Mouse (Mus musculus): ENCODE results near the gene Adipor2. TPM values are rescaled to one million over a fixed set of nuclear protein-coding genes. Genes with fewer than 3 reads are reported as not detected.
"Not testable (repeated sequence)": the region's sequence is repeated elsewhere in the genome, so short reads cannot be mapped to it uniquely, and the experiment has no call there.

Adipor2 gene
- polyA plus RNA-seq, 1 experiment from 2014 or later, result 19.9 TPM

GRCm38 (mm10) chr6:119360925-119361702 lies 56.4 kb downstream of the Adipor2 start:
- H3K9me3 ChIP-seq (ENCODE audit: control insufficient read depth, low read length), result no peaks in the 10 kb centered on the region
- H3K4me3 ChIP-seq (ENCODE audit: low read depth, low read length), result no peak overlapping the region
- H3K36me3 ChIP-seq (ENCODE audit: control insufficient read depth, insufficient read depth, low read length), result no peaks in the 10 kb centered on the region; the same call in 1 of the 2 replicates
- WGBS, result 90% methylated on average over 3 of the region's 3 CpGs
- DNase-seq (ENCODE audit: low spot score) (no peak), ATAC-seq (replicated peaks; ENCODE audit: low FRiP score) (no peak)
- no peak overlapping the region for H3K27ac ChIP-seq (ENCODE audit: low read depth, low read length)
- H3K4me1 ChIP-seq (replicated peaks; ENCODE audit: control insufficient read depth, insufficient read depth, low read length), result no peaks in the 10 kb centered on the region
- no peak overlapping the region for H3K4me2 ChIP-seq (ENCODE audit: low read depth, low read length, severe bottlenecking)
- no peak overlapping the region for H3K9ac ChIP-seq (ENCODE audit: low read length)
- H3K27me3 ChIP-seq (ENCODE audit: control insufficient read depth, insufficient read depth, low read length), result no peaks in the 10 kb centered on the region

DNA sequence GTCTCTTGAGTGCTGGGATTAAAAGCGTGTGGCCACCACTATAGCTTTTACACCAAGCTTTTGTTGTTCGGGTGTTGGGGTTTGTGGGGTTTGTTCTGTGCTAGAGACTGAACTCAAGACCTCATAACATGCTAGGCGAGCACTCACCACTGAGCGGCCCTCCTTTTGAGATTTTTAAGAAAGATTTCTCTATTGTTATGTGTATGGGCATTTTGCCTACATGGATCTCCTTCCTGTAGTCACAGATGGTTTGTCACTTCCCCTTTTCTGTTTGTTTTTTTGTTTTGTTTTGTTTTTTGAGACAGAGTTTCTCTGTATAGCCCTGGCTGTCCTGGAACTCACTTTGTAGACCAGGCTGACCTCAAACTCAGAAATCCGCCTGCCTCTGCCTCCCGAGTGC lies 57.3 kb downstream of the Adipor2 start:
- 95% methylated on average over 6 of the region's 6 CpGs for WGBS
- H3K27me3 ChIP-seq (ENCODE audit: control insufficient read depth, insufficient read depth, low read length); H3K27ac ChIP-seq (ENCODE audit: low read depth, low read length); H3K4me1 ChIP-seq (replicated peaks; ENCODE audit: control insufficient read depth, insufficient read depth, low read length); H3K4me2 ChIP-seq (ENCODE audit: low read depth, low read length, severe bottlenecking); DNase-seq (ENCODE audit: low spot score); H3K9ac ChIP-seq (ENCODE audit: low read length); H3K9me3 ChIP-seq (ENCODE audit: control insufficient read depth, low read length); H3K4me3 ChIP-seq (ENCODE audit: low read depth, low read length); ATAC-seq (replicated peaks; ENCODE audit: low FRiP score); H3K36me3 ChIP-seq (ENCODE audit: control insufficient read depth, insufficient read depth, low read length): not testable (repeated sequence)

GRCm38 (mm10) chr6:119358020-119358571 lies 59.4 kb downstream of the Adipor2 start:
- Histone ChIP-seq H3K27ac (ENCODE audit: low read depth, low read length) (no peak overlapping the region), H3K4me2 (ENCODE audit: low read depth, low read length, severe bottlenecking) (no peak overlapping the region), H3K4me3 (ENCODE audit: low read depth, low read length) (no peak overlapping the region), H3K36me3 (ENCODE audit: control insufficient read depth, insufficient read depth, low read length) (no peaks in the 10 kb centered on the region; the same call in 1 of the 2 replicates), H3K9me3 (ENCODE audit: control insufficient read depth, low read length) (no peaks in the 10 kb centered on the region), H3K9ac (ENCODE audit: low read length) (no peak overlapping the region), H3K27me3 (ENCODE audit: control insufficient read depth, insufficient read depth, low read length) (no peaks in the 10 kb centered on the region), H3K4me1 (replicated peaks; ENCODE audit: control insufficient read depth, insufficient read depth, low read length) (no peaks in the 10 kb centered on the region)
- 92% methylated on average over 8 of the region's 8 CpGs for WGBS
- no peak for ATAC-seq (replicated peaks; ENCODE audit: low FRiP score)
- no peak for DNase-seq (ENCODE audit: low spot score)

DNA sequence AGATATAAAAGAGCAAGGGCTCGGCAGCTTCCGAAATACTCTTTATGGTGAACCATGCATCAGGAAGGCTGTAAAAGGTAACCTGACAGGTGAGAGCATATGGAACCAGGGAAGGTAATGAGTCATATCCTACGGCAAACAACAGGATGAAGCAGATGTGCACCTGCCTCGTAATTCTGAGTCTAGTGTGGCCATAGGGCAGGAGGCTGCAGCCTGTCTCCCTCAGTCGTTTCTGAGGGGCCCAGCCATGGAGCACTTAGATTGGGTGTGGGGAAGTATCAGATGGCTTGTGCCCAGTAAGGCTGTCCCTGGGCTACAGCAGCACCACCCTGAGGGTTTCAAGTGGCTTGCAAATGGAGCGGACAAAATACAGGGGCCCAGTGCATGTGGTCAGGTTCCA lies 65.0 kb downstream of the Adipor2 start:
- Histone ChIP-seq H3K4me3 (ENCODE audit: low read depth, low read length) (no peak overlapping the region), H3K9me3 (ENCODE audit: control insufficient read depth, low read length) (no peaks in the 10 kb centered on the region), H3K9ac (ENCODE audit: low read length) (no peak overlapping the region), H3K36me3 (ENCODE audit: control insufficient read depth, insufficient read depth, low read length) (no peaks in the 10 kb centered on the region; the same call in 1 of the 2 replicates), H3K27ac (ENCODE audit: low read depth, low read length) (no peak overlapping the region), H3K4me2 (ENCODE audit: low read depth, low read length, severe bottlenecking) (no peak overlapping the region), H3K4me1 (replicated peaks; ENCODE audit: control insufficient read depth, insufficient read depth, low read length) (no peaks in the 10 kb centered on the region), H3K27me3 (ENCODE audit: control insufficient read depth, insufficient read depth, low read length) (no peaks in the 10 kb centered on the region)
- ATAC-seq (replicated peaks; ENCODE audit: low FRiP score), result no peak
- no peak for DNase-seq (ENCODE audit: low spot score)
- 91% methylated on average over 6 of the region's 6 CpGs for WGBS

GRCm38 (mm10) chr6:119351656-119352055 lies 65.8 kb downstream of the Adipor2 start:
- Histone ChIP-seq H3K36me3 (ENCODE audit: control insufficient read depth, insufficient read depth, low read length) (no peaks in the 10 kb centered on the region; the same call in 1 of the 2 replicates), H3K4me2 (ENCODE audit: low read depth, low read length, severe bottlenecking) (no peak overlapping the region), H3K27me3 (ENCODE audit: control insufficient read depth, insufficient read depth, low read length) (no peaks in the 10 kb centered on the region), H3K4me3 (ENCODE audit: low read depth, low read length) (no peak overlapping the region), H3K9ac (ENCODE audit: low read length) (no peak overlapping the region), H3K27ac (ENCODE audit: low read depth, low read length) (no peak overlapping the region), H3K9me3 (ENCODE audit: control insufficient read depth, low read length) (no peaks in the 10 kb centered on the region), H3K4me1 (replicated peaks; ENCODE audit: control insufficient read depth, insufficient read depth, low read length) (no peaks in the 10 kb centered on the region)
- ATAC-seq (replicated peaks; ENCODE audit: low FRiP score), result no peak
- no peak for DNase-seq (ENCODE audit: low spot score)
- 85% methylated on average over 8 of the region's 8 CpGs for WGBS

- Histone ChIP-seq H3K4me2 (ENCODE audit: low read depth, low read length, severe bottlenecking) (no peak overlapping the region), H3K4me3 (ENCODE audit: low read depth, low read length) (no peak overlapping the region), H3K36me3 (ENCODE audit: control insufficient read depth, insufficient read depth, low read length) (no peaks in the 10 kb centered on the region; the same call in 1 of the 2 replicates), H3K27ac (ENCODE audit: low read depth, low read length) (no peak overlapping the region; the same call in 1 of the 2 replicates), H3K4me1 (replicated peaks; ENCODE audit: control insufficient read depth, insufficient read depth, low read length) (no peaks in the 10 kb centered on the region), H3K9me3 (ENCODE audit: control insufficient read depth, low read length) (no peaks in the 10 kb centered on the region), H3K27me3 (ENCODE audit: control insufficient read depth, insufficient read depth, low read length) (no peaks in the 10 kb centered on the region), H3K9ac (ENCODE audit: low read length) (no peak overlapping the region)
- ATAC-seq (replicated peaks; ENCODE audit: low FRiP score) (no peak), DNase-seq (ENCODE audit: low spot score) (no peak)
- WGBS, result 87% methylated on average over 9 of the region's 9 CpGs
Measured at GRCm38 (mm10) chr6:119350703-119351198, 66.8 kb downstream of the Adipor2 start.

DNA sequence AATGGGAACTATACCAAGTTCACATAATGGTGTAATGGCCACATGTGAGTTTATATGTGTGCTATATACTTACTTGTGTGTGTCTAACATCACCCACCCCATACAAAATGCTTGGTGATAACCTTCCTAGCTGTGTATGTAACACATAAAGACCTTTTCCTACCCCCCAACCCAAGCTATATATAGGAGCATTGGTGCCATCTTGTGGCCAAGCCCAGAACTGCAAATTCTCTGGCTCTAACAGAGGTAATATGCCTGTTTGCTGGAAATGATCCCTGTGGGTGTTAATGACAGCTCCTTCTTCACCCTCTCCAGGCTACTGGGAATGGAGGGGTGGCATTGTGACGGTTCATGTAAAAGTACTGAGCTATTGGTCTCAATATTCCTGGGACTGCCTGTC lies 69.3 kb downstream of the Adipor2 start:
- DNase-seq (ENCODE audit: low spot score) (peak; percentile 90), ATAC-seq (replicated peaks; ENCODE audit: low FRiP score) (peak; percentile 57)
- no peaks in the 10 kb centered on the region for H3K36me3 ChIP-seq (ENCODE audit: control insufficient read depth, insufficient read depth, low read length)
- no peaks in the 10 kb centered on the region for H3K4me1 ChIP-seq (replicated peaks; ENCODE audit: control insufficient read depth, insufficient read depth, low read length)
- H3K4me3 ChIP-seq (ENCODE audit: low read depth, low read length), result no peak overlapping the region
- WGBS, result 6% methylated on average over 1 of the region's 1 CpGs
- no peak overlapping the region for H3K27ac ChIP-seq (ENCODE audit: low read depth, low read length)
- no peaks in the 10 kb centered on the region for H3K9me3 ChIP-seq (ENCODE audit: control insufficient read depth, low read length)
- no peak overlapping the region for H3K9ac ChIP-seq (ENCODE audit: low read length)
- H3K27me3 ChIP-seq (ENCODE audit: control insufficient read depth, insufficient read depth, low read length), result no peaks in the 10 kb centered on the region
- H3K4me2 ChIP-seq (ENCODE audit: low read depth, low read length, severe bottlenecking), result no peak overlapping the region

DNA sequence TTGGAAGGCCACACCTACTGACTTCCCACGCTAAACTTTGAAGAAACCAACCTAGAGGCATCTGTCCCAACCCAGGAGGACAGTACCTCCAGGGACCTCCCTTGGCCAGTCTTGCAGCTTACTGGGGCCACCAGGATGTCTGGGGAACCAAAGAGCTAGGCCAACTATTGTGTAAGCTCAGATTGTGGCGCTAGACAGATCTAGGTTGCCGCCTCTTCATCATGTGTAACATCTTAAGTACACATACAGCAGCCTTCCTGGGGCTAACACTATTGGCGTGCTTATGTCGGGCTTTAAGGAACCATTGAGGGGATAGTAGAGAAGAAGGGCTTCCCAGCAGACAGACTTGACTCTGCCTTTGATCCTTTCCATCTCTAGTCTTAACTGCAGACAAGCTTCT lies 69.7 kb downstream of the Adipor2 start:
- Histone ChIP-seq H3K4me1 (replicated peaks; ENCODE audit: control insufficient read depth, insufficient read depth, low read length) (no peaks in the 10 kb centered on the region), H3K36me3 (ENCODE audit: control insufficient read depth, insufficient read depth, low read length) (no peaks in the 10 kb centered on the region), H3K4me3 (ENCODE audit: low read depth, low read length) (no peak overlapping the region), H3K9me3 (ENCODE audit: control insufficient read depth, low read length) (no peaks in the 10 kb centered on the region), H3K9ac (ENCODE audit: low read length) (no peak overlapping the region), H3K27me3 (ENCODE audit: control insufficient read depth, insufficient read depth, low read length) (no peaks in the 10 kb centered on the region), H3K27ac (ENCODE audit: low read depth, low read length) (no peak overlapping the region), H3K4me2 (ENCODE audit: low read depth, low read length, severe bottlenecking) (no peak overlapping the region)
- ATAC-seq (replicated peaks; ENCODE audit: low FRiP score) (no peak), DNase-seq (ENCODE audit: low spot score) (no peak)
- WGBS, result 81% methylated on average over 5 of the region's 5 CpGs

Data from forebrain, embryonic 11.5 days (tissue).